Mouse (Mus musculus) liver, postnatal 0 days (tissue): ENCODE data around the gene a.

Experiments used
- CTCF ChIP-seq: sonication (generic); IDR thresholded peaks from 2 replicates; pipeline ENCODE4 v1.5.1; 2016; ENCODE audit warnings: antibody characterized with exemption, low read depth
- EP300 ChIP-seq: IDR thresholded peaks from 2 replicates; pipeline ENCODE4 v1.6.1; 2016; ENCODE audit warnings: antibody characterized with exemption, low read depth, mild to moderate bottlenecking

DNA sequence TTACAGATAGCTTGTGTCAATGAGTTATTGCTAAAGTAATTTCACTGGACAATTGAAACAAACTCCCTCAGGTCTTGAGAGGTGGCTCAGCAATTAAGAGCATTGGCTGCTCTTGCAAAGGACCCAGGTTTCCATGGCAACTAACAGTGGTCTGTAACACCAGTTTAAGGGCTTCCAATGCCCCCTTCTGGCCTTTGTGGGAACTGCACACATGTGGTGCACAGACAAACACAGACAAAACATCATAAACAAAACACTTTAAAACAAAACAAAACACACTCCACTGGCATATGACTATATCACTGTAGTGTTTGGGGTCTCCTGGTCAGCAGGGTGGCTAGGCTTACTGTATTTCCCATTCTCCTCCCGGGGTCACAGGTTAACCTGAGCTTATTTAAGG is 17.2 kb upstream of the a start:
- peak; percentile 65 for TF ChIP-seq CTCF
- TF ChIP-seq EP300: no peak
